Mouse (Mus musculus): Measurements from ENCODE around the gene Alyref2. TPM values are rescaled to one million over a fixed set of nuclear protein-coding genes. Genes with fewer than 3 reads are reported as not detected.

The Alyref2 gene
- polyA plus RNA-seq, 1 experiment from 2014 or later = 14.6 TPM

DNA sequence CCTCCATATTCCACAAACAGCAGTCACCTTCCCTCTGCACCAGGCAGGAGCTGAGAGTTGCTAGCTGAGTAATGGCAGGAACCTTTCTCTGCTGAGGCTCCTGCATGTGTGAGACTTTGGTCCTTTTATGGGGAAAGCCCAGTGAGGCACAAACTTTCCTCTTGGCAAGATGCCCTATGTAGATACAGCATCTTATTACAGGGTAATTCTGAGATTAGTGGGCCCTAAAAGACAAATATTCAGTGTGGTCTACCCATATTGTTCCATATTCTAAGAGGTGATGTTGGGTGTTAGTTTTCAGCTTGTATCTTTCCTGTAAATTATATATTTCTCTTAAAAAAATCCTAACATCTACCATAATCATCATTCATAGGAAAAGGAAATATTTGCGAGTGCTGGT is 31.9 kb downstream of the Alyref2 start, which contains the start of gene Itln1:
Itln1 (minus strand) TSS at position 101 of the 400 bp plus-strand sequence.
- no peaks in the 10 kb centered on the region; the same call in 1 of the 2 replicates for H3K9me3 ChIP-seq (ENCODE audit: control insufficient read depth, low read depth, low read length)
- H3K9ac ChIP-seq (replicated peaks; ENCODE audit: low read depth, low read length) = no peak within 1 kb of the TSS
- WGBS = 96% methylated on average over 1 of the region's 1 CpGs
- H3K27me3 ChIP-seq (ENCODE audit: control insufficient read depth, insufficient read depth, low read length) = no peaks in the 10 kb centered on the region
- no peak within 1 kb of the TSS for H3K27ac ChIP-seq (ENCODE audit: low read length)
- no peak within 1 kb of the TSS for H3K4me3 ChIP-seq (ENCODE audit: low read depth, low read length)
- ATAC-seq (ENCODE audit: insufficient number of reproducible peaks, insufficient read depth, low FRiP score, low read depth) = no peak
- no peaks in the 10 kb centered on the region for H3K4me1 ChIP-seq (ENCODE audit: control insufficient read depth, insufficient read depth, low read length)
- H3K36me3 ChIP-seq (ENCODE audit: control insufficient read depth, insufficient read depth, low read length) = no peaks in the 10 kb centered on the region
- H3K4me2 ChIP-seq (replicated peaks; ENCODE audit: low read depth, low read length) = no peak within 1 kb of the TSS

- WGBS = 69% methylated on average over 1 of the region's 1 CpGs
- Histone ChIP-seq H3K4me3 (ENCODE audit: low read depth, low read length) (no peak overlapping the region), H3K27ac (ENCODE audit: low read length) (no peak overlapping the region), H3K4me1 (ENCODE audit: control insufficient read depth, insufficient read depth, low read length) (no peaks in the 10 kb centered on the region), H3K9me3 (ENCODE audit: control insufficient read depth, low read depth, low read length) (no peaks in the 10 kb centered on the region; the same call in 1 of the 2 replicates), H3K9ac (replicated peaks; ENCODE audit: low read depth, low read length) (no peak overlapping the region), H3K27me3 (ENCODE audit: control insufficient read depth, insufficient read depth, low read length) (no peaks in the 10 kb centered on the region), H3K36me3 (ENCODE audit: control insufficient read depth, insufficient read depth, low read length) (no peaks in the 10 kb centered on the region), H3K4me2 (replicated peaks; ENCODE audit: low read depth, low read length) (no peak overlapping the region)
- no peak for ATAC-seq (ENCODE audit: insufficient number of reproducible peaks, insufficient read depth, low FRiP score, low read depth)
Observed at GRCm38 (mm10) chr1:171540694-171541093, 37.4 kb downstream of the Alyref2 start.

GRCm38 (mm10) chr1:171551326-171551725 is 48.0 kb downstream of the Alyref2 start:
- Histone ChIP-seq H3K27ac (ENCODE audit: low read length) (no peak overlapping the region), H3K9me3 (ENCODE audit: control insufficient read depth, low read depth, low read length) (no peaks in the 10 kb centered on the region; the same call in 1 of the 2 replicates), H3K9ac (replicated peaks; ENCODE audit: low read depth, low read length) (no peak overlapping the region), H3K4me2 (replicated peaks; ENCODE audit: low read depth, low read length) (no peak overlapping the region), H3K36me3 (ENCODE audit: control insufficient read depth, insufficient read depth, low read length) (no peaks in the 10 kb centered on the region), H3K27me3 (ENCODE audit: control insufficient read depth, insufficient read depth, low read length) (no peaks in the 10 kb centered on the region), H3K4me1 (ENCODE audit: control insufficient read depth, insufficient read depth, low read length) (no peaks in the 10 kb centered on the region), H3K4me3 (ENCODE audit: low read depth, low read length) (no peak overlapping the region)
- no peak for ATAC-seq (ENCODE audit: insufficient number of reproducible peaks, insufficient read depth, low FRiP score, low read depth)
- 72% methylated on average over 7 of the region's 7 CpGs for WGBS

DNA sequence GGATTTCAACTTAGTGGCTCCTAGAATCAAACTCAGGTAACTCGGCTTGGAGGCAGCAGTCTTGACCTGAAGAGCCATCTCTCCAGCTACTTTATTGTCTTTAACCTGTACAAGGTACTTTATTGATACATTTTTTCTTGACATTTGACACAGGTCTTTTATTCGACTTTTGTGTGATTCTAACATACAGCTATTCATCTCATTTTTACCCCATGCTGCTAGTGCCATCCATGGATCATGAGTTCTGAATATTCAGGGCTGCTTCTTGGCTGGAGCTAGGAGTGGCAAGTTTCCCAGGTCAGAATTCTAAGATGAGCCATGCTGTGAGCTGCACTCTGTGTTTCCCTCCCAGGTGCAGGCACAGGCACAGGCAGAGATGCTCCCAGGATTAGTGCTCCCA is 49.0 kb downstream of the Alyref2 start:
- 78% methylated on average over 2 of the region's 2 CpGs for WGBS
- H3K9ac ChIP-seq (replicated peaks; ENCODE audit: low read depth, low read length) = no peak overlapping the region

DNA sequence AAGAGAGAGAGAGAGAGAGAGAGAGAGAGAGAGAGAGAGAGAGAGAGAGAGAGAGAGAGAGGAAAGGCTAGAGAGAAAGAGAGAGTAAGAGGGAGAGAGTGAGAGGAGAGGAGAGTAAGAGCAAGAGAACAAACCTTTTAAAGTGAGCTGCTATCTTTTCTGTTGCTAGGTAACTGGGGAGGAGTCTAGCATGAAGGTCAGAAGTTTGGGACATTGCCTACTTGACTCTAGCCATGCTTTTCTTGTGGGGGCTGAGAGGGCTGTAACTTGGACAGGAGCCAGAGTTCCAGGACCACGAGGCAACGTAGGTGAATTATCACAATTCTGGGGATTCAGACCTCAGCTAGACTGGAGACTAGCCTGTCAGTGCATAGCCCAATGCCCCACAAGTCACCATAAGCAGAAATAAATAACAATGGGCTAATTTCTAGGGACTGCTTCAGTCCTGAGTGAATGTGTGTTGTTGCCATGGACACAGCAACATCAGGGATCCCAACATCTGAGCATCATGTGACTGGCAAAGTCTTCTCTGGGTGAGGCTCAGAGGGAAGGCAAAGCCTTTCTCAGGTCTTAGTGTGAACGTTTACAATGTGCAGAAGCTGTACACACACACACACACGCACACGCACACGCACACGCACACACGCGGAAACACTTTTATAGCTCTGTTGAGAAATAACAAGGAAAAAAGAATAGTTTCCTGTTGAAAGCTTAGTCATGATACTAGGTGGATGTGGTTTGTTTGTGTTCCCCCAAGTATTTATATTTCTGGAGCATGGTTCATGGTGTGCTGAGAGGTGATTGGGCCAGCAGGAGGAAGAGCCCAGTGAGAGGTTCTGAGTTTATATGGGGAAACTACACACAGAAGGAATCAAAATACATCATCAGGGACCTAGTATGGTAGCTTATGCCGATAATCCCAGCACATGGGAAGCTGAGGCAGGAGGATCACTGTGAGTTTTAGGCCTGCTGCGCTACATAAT is 50.4 kb downstream of the Alyref2 start:
- no peaks in the 10 kb centered on the region for H3K36me3 ChIP-seq (ENCODE audit: control insufficient read depth, insufficient read depth, low read length)
- no peak overlapping the region for H3K27ac ChIP-seq (ENCODE audit: low read length)
- H3K4me1 ChIP-seq (ENCODE audit: control insufficient read depth, insufficient read depth, low read length) = no peaks in the 10 kb centered on the region
- no peak overlapping the region for H3K9ac ChIP-seq (replicated peaks; ENCODE audit: low read depth, low read length)
- WGBS = 76% methylated on average over 11 of the region's 11 CpGs
- no peak overlapping the region for H3K4me3 ChIP-seq (ENCODE audit: low read depth, low read length)
- no peaks in the 10 kb centered on the region; the same call in 1 of the 2 replicates for H3K9me3 ChIP-seq (ENCODE audit: control insufficient read depth, low read depth, low read length)
- ATAC-seq (ENCODE audit: insufficient number of reproducible peaks, insufficient read depth, low FRiP score, low read depth) = 0 out of 2 replicates have a peak, but pooled peaks have one; percentile 33
- H3K4me2 ChIP-seq (replicated peaks; ENCODE audit: low read depth, low read length) = no peak overlapping the region
- H3K27me3 ChIP-seq (ENCODE audit: control insufficient read depth, insufficient read depth, low read length) = no peaks in the 10 kb centered on the region

More for the DNA sequence above, 49.0 kb downstream of the Alyref2 start:
- no peaks in the 10 kb centered on the region for H3K27me3 ChIP-seq (ENCODE audit: control insufficient read depth, insufficient read depth, low read length)
- no peak overlapping the region for H3K4me3 ChIP-seq (ENCODE audit: low read depth, low read length)
- ATAC-seq (ENCODE audit: insufficient number of reproducible peaks, insufficient read depth, low FRiP score, low read depth) = no peak
- no peak overlapping the region; the same call in 1 of the 2 replicates for H3K27ac ChIP-seq (ENCODE audit: low read length)
- no peak overlapping the region for H3K4me2 ChIP-seq (replicated peaks; ENCODE audit: low read depth, low read length)
- H3K4me1 ChIP-seq (ENCODE audit: control insufficient read depth, insufficient read depth, low read length) = no peaks in the 10 kb centered on the region
- H3K36me3 ChIP-seq (ENCODE audit: control insufficient read depth, insufficient read depth, low read length) = no peaks in the 10 kb centered on the region
- no peaks in the 10 kb centered on the region; the same call in 1 of the 2 replicates for H3K9me3 ChIP-seq (ENCODE audit: control insufficient read depth, low read depth, low read length)

Other genes starting within 250 kb of the Alyref2 start
- 81.1 and 87.0 TPM in 2 replicates for gene B4galt3, start 233.2 kb upstream of the Alyref2 start, polyA plus RNA-seq (2014; fragmentation: Nextera tagmentation; extraction: Ambion mirVana)
- gene Ppox, start 222.3 kb upstream of the Alyref2 start, polyA plus RNA-seq (2014; fragmentation: Nextera tagmentation; extraction: Ambion mirVana) = 56.7 and 57.7 TPM in 2 replicates
- 68.8 and 70.6 TPM in 2 replicates for gene Usp21, start 215.5 kb upstream of the Alyref2 start, polyA plus RNA-seq (2014; fragmentation: Nextera tagmentation; extraction: Ambion mirVana)
- gene Ufc1, start 208.5 kb upstream of the Alyref2 start, polyA plus RNA-seq (2014; fragmentation: Nextera tagmentation; extraction: Ambion mirVana) = 118 and 130 TPM in 2 replicates
- gene Dedd, start 174.3 kb upstream of the Alyref2 start, polyA plus RNA-seq (2014; fragmentation: Nextera tagmentation; extraction: Ambion mirVana) = 48.8 and 54.1 TPM in 2 replicates
- gene Nit1, start 157.8 kb upstream of the Alyref2 start, polyA plus RNA-seq (2014; fragmentation: Nextera tagmentation; extraction: Ambion mirVana) = 37.1 and 40.8 TPM in 2 replicates
- gene Pfdn2, start 157.8 kb upstream of the Alyref2 start, polyA plus RNA-seq (2014; fragmentation: Nextera tagmentation; extraction: Ambion mirVana) = 44.7 TPM in 2 replicates
- gene Klhdc9, start 142.7 kb upstream of the Alyref2 start, polyA plus RNA-seq (2014; fragmentation: Nextera tagmentation; extraction: Ambion mirVana) = 1.5 and 1.6 TPM in 2 replicates
- 10.7 and 13.7 TPM in 2 replicates for gene Nectin4, start 133.4 kb upstream of the Alyref2 start, polyA plus RNA-seq (2014; fragmentation: Nextera tagmentation; extraction: Ambion mirVana)
- gene Arhgap30, start 114.5 kb upstream of the Alyref2 start, polyA plus RNA-seq (2014; fragmentation: Nextera tagmentation; extraction: Ambion mirVana) = 0.67 and 1.3 TPM in 2 replicates
- gene Usf1, start 92.2 kb upstream of the Alyref2 start, polyA plus RNA-seq (2014; fragmentation: Nextera tagmentation; extraction: Ambion mirVana) = 85.2 and 95.0 TPM in 2 replicates
- 3.0 and 3.1 TPM in 2 replicates for gene Tstd1, start 84.6 kb upstream of the Alyref2 start, polyA plus RNA-seq (2014; fragmentation: Nextera tagmentation; extraction: Ambion mirVana)
- gene F11r, start 65.9 kb upstream of the Alyref2 start, polyA plus RNA-seq (2014; fragmentation: Nextera tagmentation; extraction: Ambion mirVana) = 119 and 127 TPM in 2 replicates
- not detected in 2 replicates for gene Itln1, start 31.8 kb downstream of the Alyref2 start, polyA plus RNA-seq (2014; fragmentation: Nextera tagmentation; extraction: Ambion mirVana)
- 0.21 and 0.26 TPM in 2 replicates for gene Cd244a, start 55.7 kb downstream of the Alyref2 start, polyA plus RNA-seq (2014; fragmentation: Nextera tagmentation; extraction: Ambion mirVana)
- gene Ly9, start 103.9 kb downstream of the Alyref2 start, polyA plus RNA-seq (2014; fragmentation: Nextera tagmentation; extraction: Ambion mirVana) = not detected in 2 replicates
- 0.14 TPM in 1 of 2 replicates, not detected in the other for gene Slamf7, start 149.6 kb downstream of the Alyref2 start, polyA plus RNA-seq (2014; fragmentation: Nextera tagmentation; extraction: Ambion mirVana)
- gene Cd48, start 178.5 kb downstream of the Alyref2 start, polyA plus RNA-seq (2014; fragmentation: Nextera tagmentation; extraction: Ambion mirVana) = 2.5 and 3.2 TPM in 2 replicates

Measured in stomach, embryonic 14.5 days (tissue).